Mouse (Mus musculus) skeletal muscle tissue, adult 2 months (tissue): Measurements from ENCODE around the gene Cnr1.

Experiments
- DNase-seq: peaks from one replicate; pipeline ENCODE4 v3.0.0-alpha.2; 2012; ENCODE audit warnings: low read depth, low spot score

The Cnr1 gene

DNA sequence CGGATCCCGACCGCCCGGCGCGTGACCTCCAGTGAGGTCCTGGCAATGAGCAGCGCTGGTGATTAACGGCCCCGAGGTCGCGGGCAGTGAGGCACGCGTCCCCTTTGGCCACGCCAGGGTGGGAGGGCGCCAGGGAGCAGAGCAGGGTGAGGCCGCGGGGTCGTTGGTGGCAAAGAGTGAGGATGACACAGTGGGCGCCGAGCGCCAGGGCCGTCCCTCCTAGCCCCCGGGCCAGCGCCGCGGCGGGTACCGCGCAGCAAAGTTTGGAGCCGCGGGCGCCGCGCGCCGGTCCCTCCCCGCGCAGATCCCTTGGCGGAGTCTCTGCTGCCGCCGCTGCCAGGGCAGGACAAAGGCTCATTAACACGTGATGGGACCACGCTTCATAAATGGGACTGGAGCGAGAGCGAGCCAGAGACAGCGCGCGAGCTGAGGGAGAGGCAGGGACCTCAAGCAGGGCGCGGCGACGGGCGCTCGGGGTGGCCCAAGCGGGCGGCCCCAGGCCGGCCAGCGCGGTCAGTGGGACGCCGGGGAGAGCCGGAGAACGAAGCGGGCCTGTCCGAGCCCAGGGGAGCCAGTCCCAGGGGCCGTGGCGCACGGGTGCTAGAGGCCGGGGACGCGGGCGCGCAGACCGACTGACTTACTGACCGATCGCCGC is at the start of gene Cnr1:
Cnr1 (plus strand) TSS at position 360 of the 655 bp plus-strand sequence.
- peak; percentile 13 for DNase-seq

GRCm38 (mm10) chr4:33879944-33880343 is 44.4 kb upstream of the Cnr1 start:
- no peak for DNase-seq

GRCm38 (mm10) chr4:33886026-33886425 is 38.4 kb upstream of the Cnr1 start:
- no peak for DNase-seq

- DNase-seq = no peak
Observed at GRCm38 (mm10) chr4:33889976-33890375, 34.4 kb upstream of the Cnr1 start.

- no peak for DNase-seq
Observed at GRCm38 (mm10) chr4:33892178-33892869, 32.1 kb upstream of the Cnr1 start.

- DNase-seq = no peak
Observed at GRCm38 (mm10) chr4:33893841-33894240, 30.6 kb upstream of the Cnr1 start.

GRCm38 (mm10) chr4:33895046-33895445 is 29.3 kb upstream of the Cnr1 start:
- DNase-seq = no peak

DNA sequence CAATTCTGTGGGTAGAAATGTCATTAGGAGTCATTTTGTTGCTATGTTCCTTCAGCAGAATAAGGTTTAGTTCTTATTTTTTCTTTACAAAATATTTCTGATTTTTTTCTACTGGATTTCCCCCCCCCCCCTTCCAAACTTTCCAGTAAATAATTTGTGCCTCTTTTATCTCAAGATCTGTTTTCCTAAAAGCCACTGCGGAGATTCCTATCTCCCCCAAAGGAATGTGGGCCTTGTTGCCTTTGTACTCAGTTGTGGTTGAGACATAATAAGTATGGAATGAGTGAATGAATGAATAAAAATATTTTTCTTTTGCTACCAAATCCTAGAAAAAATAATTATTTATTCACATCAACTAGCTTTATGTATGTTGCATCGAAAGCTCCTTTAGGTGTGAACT is 28.9 kb upstream of the Cnr1 start:
- DNase-seq = no peak

- no peak for DNase-seq
Observed at GRCm38 (mm10) chr4:33901659-33902058, 22.7 kb upstream of the Cnr1 start.

DNA sequence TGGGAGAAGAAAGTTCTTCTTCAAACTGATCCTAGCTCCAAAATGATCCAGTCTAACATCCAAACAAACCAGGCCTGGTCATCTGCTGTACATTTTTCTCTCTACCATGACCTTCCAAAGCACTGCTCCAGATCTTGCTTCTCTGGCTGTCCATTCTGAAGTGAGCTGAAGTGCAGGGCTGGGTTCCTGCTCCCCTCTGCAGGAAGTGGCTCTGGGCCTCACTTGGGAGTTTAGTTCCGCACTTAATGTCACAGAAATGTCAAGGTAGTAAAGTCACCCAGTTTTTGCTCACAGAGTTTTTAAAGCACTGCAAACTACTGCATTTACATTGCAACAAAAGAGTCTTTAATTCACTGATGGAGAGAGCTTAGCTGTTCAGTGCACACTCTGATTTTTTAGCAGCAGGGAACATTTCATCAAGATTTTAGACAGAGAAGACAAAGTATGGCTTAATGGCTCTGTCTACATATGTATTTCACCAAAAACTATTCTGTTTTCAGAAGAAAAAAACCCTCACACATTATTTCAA is 20.5 kb upstream of the Cnr1 start:
- DNase-seq = no peak

- DNase-seq = no peak
Observed at GRCm38 (mm10) chr4:33904826-33905225, 19.6 kb upstream of the Cnr1 start.

DNA sequence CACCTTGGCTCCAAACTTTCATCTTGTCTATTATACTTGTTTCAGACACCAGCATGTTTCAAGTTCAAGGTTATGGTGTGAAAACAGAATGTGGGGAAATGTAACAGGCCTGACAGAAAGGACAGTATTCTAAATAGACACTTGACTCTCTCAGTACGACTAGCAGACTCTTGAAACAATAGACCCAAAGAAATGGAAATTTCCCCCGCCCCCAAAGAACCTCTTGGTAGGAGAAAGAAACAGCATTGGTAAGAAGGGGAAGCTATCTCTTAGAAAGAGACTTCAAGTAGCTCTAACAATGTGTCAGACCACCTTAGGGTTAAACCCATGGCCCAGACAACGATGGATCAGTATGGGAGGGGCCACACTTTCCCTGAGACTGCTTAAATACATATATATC is 15.6 kb upstream of the Cnr1 start:
- no peak for DNase-seq

- DNase-seq = no peak
Observed at GRCm38 (mm10) chr4:33915730-33916129, 8.7 kb upstream of the Cnr1 start.

DNA sequence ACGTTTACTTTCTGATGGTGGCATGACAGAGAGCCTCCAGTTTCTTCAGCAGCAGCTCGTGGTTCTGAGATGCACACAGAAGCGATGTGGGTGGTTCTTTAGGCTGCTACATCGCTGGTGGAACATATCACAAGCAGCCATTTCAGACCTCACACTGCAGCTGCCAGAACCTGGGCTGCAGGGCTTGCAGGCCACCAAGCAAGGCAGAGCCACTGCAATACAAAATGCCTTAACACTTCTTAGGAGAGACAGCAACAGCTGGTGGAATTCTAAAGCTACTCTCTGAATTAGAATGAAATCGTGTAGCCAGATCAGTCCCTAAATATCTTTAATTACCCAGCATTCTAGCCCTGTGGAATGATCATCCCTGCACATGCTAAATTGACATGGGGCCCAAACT is 3.6 kb upstream of the Cnr1 start:
- no peak for DNase-seq

- no peak for DNase-seq
Observed at GRCm38 (mm10) chr4:33923151-33923760, 1.1 kb upstream of the Cnr1 start.

- DNase-seq = no peak
Observed at GRCm38 (mm10) chr4:33923761-33924233, 596 bp upstream of the Cnr1 start.

GRCm38 (mm10) chr4:33924889-33925245 is 474 bp downstream of the Cnr1 start:
- DNase-seq = no peak

- no peak for DNase-seq
Observed at GRCm38 (mm10) chr4:33925489-33925888, 1.1 kb downstream of the Cnr1 start.

DNA sequence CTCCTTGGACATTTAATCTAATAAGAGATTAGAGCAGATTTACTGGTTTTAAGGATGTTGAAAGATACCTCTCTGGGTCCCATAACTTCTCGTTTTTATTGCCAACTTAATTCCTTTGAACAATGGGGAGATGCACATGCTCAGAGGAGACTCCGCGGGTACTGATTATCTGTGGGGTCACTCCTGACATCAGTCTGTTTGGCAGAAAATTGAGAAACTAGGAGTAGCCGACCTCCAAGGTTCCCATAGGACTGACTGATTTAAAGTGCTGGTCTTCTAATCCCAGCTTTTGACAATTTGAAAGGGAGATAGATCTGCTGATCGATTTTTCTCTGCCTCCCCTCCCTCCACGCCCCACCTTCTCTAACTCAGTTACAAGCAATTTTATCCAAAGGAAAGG is 1.6 kb downstream of the Cnr1 start:
- no peak for DNase-seq

- DNase-seq = no peak
Observed at GRCm38 (mm10) chr4:33926730-33927263, 2.4 kb downstream of the Cnr1 start.

DNA sequence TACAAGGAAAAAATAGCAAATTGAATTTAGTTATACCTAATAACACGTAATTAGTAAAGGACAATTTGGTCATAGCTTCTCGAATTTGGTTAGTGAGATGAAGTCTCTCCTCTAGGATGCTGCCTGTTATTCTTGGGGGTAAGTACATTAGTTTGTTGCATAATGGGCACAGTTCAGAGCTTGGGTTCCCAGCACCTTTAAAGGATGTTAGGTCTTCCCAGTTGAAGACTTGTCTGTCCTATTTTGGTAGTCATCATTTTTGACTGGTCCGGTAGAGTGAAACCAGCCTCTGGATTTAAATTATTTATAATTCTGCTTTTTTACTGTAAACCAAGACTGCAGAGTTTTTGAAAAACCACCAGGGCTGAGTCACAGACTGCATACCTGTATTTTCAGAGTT is 3.3 kb downstream of the Cnr1 start:
- no peak for DNase-seq

- DNase-seq = no peak
Observed at GRCm38 (mm10) chr4:33928450-33928849, 4.1 kb downstream of the Cnr1 start.
